Mouse (Mus musculus) hindbrain, postnatal 0 days (tissue): Measurements from ENCODE around the gene Bco2. TPM values are rescaled to one million over a fixed set of nuclear protein-coding genes. Genes with fewer than 3 reads are reported as not detected.
A peak's percentile ranks its signal among the peaks of the same experiment; 100 is the strongest.

Experiments
- ATAC-seq: fragments of 200-750 bp; cut with Nextera tagmentation; 2 replicates; pipeline ENCODE4 v1.8.0; 2017; ENCODE audit warnings: mild to moderate bottlenecking, moderate TSS enrichment, moderate library complexity
- DNase-seq: peaks from one replicate; pipeline ENCODE4 v3.0.0-alpha.2; 2015; ENCODE audit warnings: low spot score
- H3K27ac ChIP-seq: fragments of 300-500 bp; sonication (generic); 2 replicates; pipeline ENCODE4 v1.5.1; 2014; ENCODE audit warnings: mild to moderate bottlenecking
- H3K27me3 ChIP-seq: fragments of 300-500 bp; sonication (generic); 2 replicates; pipeline ENCODE4 v1.6.1; 2014; ENCODE audit warnings: low read length, mixed read lengths; ENCODE audit not compliant: insufficient read depth
- H3K36me3 ChIP-seq: fragments of 300-500 bp; sonication (generic); 2 replicates; pipeline ENCODE4 v1.6.1; 2014; ENCODE audit warnings: low read length, mixed read lengths; ENCODE audit not compliant: insufficient read depth
- H3K4me1 ChIP-seq: fragments of 300-500 bp; sonication (generic); 2 replicates; pipeline ENCODE4 v1.6.1; 2014; ENCODE audit warnings: antibody characterized with exemption, low read length, mixed read lengths; ENCODE audit not compliant: insufficient read depth
- H3K4me2 ChIP-seq: fragments of 300-500 bp; sonication (generic); 2 replicates; pipeline ENCODE4 v1.6.1; 2014; ENCODE audit warnings: low read depth, mild to moderate bottlenecking, low read length, moderate library complexity, mixed read lengths
- H3K4me3 ChIP-seq: fragments of 300-500 bp; sonication (generic); 2 replicates; pipeline ENCODE4 v1.5.1; 2014; ENCODE audit warnings: low read length
- H3K9ac ChIP-seq: fragments of 300-500 bp; sonication (generic); replicated peaks from 2 replicates; pipeline ENCODE4 v1.6.1; 2014; ENCODE audit warnings: mild to moderate bottlenecking, low read length, moderate library complexity, mixed read lengths
- H3K9me3 ChIP-seq: fragments of 300-500 bp; sonication (generic); 2 replicates; pipeline ENCODE4 v1.6.1; 2016; ENCODE audit warnings: low read length, mixed read lengths
- CTCF ChIP-seq: IDR thresholded peaks from 2 replicates; pipeline ENCODE4 v1.5.1; 2016; ENCODE audit warnings: antibody characterized with exemption, control low read depth, low read depth
- WGBS: fragments of 180-500 bp; shearing (Covaris S2); extraction: QIAGEN DNeasy Blood & Tissue Kit; methylation state at CpG from one replicate; pipeline ENCODE4 v1.1.7; 2014; 5-methylcytosine and 5-hydroxymethylcytosine counted together
- polyA plus RNA-seq: library from polyadenylated mRNA; unstranded; fragments of >200 nt; fragmentation: Nextera tagmentation; extraction: Ambion mirVana; gene quantifications from 2 replicates; pipeline ENCODE4 v1.2.1, GENCODE M21; 2015
- total RNA-seq: library from RNA; depleted of rRNA; stranded (reverse); fragments of >200 nt; gene quantifications from 2 replicates; pipeline ENCODE4 v1.2.3, GENCODE M21; 2014

Bco2 gene
- total and polyA plus RNA-seq, 2 experiments from 2014 or later, result 0.21 to 0.48 TPM

DNA sequence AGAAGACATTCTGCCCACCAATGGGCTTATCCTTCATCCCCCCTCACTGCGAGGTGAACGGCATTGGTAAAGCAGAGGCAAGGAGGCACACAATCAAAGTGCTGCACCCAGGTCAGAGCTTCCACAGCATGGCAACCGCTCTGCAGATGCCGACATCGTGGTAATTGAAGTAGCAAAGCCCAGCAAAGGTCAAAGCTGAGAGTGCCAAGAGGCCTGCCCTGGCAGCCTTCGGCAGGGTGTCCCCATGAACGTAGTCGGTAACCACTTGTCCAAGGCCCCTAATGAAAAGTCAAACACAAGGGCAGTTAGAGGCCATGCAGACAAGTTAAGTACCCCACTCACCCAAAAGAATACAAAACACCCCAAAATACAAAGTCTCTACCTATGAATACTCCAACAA, 42.0 kb upstream of the Bco2 start:
- Histone ChIP-seq H3K4me2 (no peak overlapping the region), H3K9me3 (no peaks in the 10 kb centered on the region), H3K4me3 (no peak overlapping the region), H3K27ac (no peak overlapping the region), H3K36me3 (peaks cover 45% of the 10 kb centered on the region), H3K9ac (no peak overlapping the region), H3K27me3 (no peaks in the 10 kb centered on the region), H3K4me1 (peaks cover 6% of the 10 kb centered on the region; the same call in 1 of the 2 replicates)
- no peak for TF ChIP-seq CTCF
- ATAC-seq (no peak), DNase-seq (no peak)
- 94% methylated on average over 8 of the region's 8 CpGs for WGBS

DNA sequence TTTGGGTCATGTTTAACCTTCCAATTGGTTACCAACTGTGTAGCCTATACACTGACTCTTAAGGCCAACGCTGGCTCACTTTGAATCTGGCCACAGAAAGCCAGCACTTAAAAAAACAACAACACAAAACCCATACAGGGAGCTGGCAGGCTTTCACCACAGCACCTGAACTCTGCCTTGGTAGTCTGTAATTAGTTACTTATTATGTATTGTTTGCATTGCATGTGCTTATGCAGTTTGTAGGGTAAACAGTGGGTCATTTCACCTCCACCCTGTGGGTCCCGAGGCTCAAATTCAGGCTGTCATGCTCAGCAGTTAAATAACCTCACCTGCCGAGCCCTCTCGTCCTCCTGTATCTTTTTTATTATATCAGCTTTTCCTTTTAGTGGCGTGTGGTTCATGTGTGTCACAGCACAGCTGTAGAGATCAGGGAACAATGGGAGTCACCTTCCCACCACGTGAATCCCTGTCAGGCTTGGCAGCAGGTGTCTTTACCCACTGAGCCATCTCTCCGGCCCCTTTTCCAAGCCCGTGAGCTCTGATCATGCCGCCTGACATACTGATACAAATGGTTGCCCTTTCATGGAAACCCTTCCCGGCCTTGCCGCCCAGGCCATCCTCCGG, 39.9 kb upstream of the Bco2 start:
- H3K4me1 ChIP-seq, result no peaks in the 10 kb centered on the region
- H3K4me2 ChIP-seq, result no peak overlapping the region
- TF ChIP-seq CTCF, result no peak
- no peaks in the 10 kb centered on the region for H3K9me3 ChIP-seq
- H3K9ac ChIP-seq, result no peak overlapping the region
- no peaks in the 10 kb centered on the region for H3K27me3 ChIP-seq
- peaks cover 40% of the 10 kb centered on the region for H3K36me3 ChIP-seq
- DNase-seq, result no peak
- WGBS, result 73% methylated on average over 12 of the region's 12 CpGs
- H3K27ac ChIP-seq, result no peak overlapping the region
- no peak for ATAC-seq
- H3K4me3 ChIP-seq, result no peak overlapping the region

DNA sequence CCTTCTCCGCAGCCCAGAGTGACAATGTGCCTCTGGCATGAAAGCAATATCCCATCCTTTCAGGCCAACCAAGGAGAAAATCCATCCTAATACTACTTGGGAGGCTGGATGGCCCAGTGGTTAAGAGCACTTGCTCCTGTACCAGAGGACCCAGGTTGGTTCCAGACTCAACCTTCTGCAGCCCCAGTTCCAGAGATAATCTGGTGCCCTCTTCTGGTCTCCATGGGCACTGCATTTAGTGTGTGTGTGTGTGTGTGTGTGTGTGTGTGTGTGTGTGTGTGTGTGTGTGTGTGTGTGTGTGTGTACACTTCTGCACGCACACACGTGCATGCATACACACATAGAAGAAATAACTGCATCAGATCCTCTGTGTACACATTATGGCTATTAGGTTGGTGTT, 38.6 kb upstream of the Bco2 start:
- ATAC-seq (no peak), DNase-seq (peak; percentile 25)
- Histone ChIP-seq H3K4me1 (no peaks in the 10 kb centered on the region), H3K4me3 (no peak overlapping the region), H3K27me3 (no peaks in the 10 kb centered on the region), H3K9ac (no peak overlapping the region), H3K36me3 (peaks cover 31% of the 10 kb centered on the region), H3K4me2 (no peak overlapping the region), H3K9me3 (no peaks in the 10 kb centered on the region), H3K27ac (no peak overlapping the region)
- peak; percentile 61 for TF ChIP-seq CTCF
- WGBS, result 87% methylated on average over 3 of the region's 3 CpGs

DNA sequence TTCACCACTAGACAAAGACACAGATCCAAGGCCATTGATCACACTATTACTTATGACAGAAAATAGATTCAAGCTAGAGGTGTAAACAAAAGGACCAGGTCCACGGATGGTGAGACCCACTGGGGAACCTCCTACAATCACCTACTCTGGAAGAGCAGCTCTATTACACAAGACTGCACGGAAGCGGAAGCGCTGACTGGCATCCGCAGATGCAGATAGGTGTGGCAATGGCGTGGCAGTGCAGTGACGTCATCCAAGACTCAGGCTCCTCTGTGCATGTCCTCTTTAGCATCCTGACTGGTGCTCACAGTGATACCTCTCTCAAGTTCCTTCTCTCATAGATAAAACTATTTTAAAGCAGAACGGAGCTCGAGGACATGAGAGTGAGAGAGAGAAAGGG, 38.0 kb upstream of the Bco2 start:
- Histone ChIP-seq H3K4me3 (no peak overlapping the region), H3K36me3 (peaks cover 25% of the 10 kb centered on the region), H3K9ac (no peak overlapping the region), H3K27me3 (no peaks in the 10 kb centered on the region), H3K27ac (no peak overlapping the region), H3K9me3 (no peaks in the 10 kb centered on the region), H3K4me2 (no peak overlapping the region), H3K4me1 (no peaks in the 10 kb centered on the region)
- 91% methylated on average over 9 of the region's 9 CpGs for WGBS
- TF ChIP-seq CTCF, result no peak
- DNase-seq, result no peak
- no peak for ATAC-seq

DNA sequence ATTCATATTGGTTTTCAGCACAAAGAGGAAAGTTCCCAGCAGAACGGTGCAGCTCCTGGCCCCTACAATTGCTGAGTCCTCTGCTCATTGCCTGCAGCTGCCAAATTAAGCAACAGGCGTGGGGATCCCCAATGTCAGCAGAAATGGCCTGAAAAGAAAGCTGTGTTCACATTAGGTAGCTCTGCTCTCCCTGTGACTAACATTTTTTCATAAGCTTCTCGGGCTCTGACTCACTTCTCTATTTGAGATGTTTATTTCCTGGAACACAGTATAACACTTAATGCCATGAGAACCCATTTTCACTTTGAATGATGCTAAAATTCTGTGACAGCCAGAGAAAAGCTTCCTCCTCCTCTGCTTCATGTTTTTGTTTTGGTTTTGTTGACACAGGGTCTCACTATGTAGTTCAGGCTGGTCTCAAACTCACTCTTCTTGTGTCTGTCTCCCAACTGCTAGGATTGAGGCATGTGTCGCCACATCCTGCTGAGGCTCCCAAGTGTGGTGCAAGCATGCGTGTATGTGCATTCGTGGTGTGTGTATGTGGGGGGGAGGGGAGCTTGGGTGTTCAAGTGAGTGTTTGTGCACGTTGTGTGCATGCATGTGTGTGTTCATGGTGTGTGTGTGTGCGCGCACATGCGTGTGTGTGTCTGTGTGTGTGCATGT, 36.0 kb upstream of the Bco2 start:
- Histone ChIP-seq H3K27ac (no peak overlapping the region), H3K9me3 (no peaks in the 10 kb centered on the region), H3K27me3 (no peaks in the 10 kb centered on the region), H3K36me3 (peaks cover 8% of the 10 kb centered on the region; the same call in 1 of the 2 replicates), H3K4me1 (no peaks in the 10 kb centered on the region), H3K9ac (no peak overlapping the region), H3K4me2 (no peak overlapping the region), H3K4me3 (no peak overlapping the region)
- no peak for TF ChIP-seq CTCF
- WGBS, result 74% methylated on average over 10 of the region's 10 CpGs
- ATAC-seq, result no peak
- DNase-seq, result no peak

DNA sequence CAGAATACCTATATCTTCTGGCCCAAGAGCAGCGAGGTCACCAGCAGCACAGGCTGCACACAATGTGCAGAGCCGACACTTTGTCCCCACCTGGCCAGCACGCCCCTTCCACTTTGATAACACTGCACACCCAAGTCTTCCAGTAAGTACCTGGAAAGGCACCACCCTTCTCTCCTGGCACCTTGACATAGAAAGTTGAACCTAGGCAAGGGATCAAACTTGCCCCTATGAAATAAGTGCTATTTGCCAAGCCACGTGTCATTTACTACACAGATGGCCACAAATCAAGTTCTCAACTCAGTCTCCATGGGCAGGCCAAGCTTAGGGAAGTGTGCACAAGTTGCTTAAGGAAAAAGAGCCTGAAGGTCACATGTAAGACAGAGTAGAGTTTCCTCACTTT, 32.0 kb upstream of the Bco2 start:
- 78% methylated on average over 4 of the region's 4 CpGs for WGBS
- Histone ChIP-seq H3K27me3 (no peaks in the 10 kb centered on the region), H3K4me1 (no peaks in the 10 kb centered on the region), H3K36me3 (no peaks in the 10 kb centered on the region), H3K9ac (no peak overlapping the region), H3K9me3 (no peaks in the 10 kb centered on the region), H3K4me2 (no peak overlapping the region), H3K4me3 (no peak overlapping the region), H3K27ac (no peak overlapping the region)
- DNase-seq, result no peak
- ATAC-seq, result no peak
- no peak for TF ChIP-seq CTCF

DNA sequence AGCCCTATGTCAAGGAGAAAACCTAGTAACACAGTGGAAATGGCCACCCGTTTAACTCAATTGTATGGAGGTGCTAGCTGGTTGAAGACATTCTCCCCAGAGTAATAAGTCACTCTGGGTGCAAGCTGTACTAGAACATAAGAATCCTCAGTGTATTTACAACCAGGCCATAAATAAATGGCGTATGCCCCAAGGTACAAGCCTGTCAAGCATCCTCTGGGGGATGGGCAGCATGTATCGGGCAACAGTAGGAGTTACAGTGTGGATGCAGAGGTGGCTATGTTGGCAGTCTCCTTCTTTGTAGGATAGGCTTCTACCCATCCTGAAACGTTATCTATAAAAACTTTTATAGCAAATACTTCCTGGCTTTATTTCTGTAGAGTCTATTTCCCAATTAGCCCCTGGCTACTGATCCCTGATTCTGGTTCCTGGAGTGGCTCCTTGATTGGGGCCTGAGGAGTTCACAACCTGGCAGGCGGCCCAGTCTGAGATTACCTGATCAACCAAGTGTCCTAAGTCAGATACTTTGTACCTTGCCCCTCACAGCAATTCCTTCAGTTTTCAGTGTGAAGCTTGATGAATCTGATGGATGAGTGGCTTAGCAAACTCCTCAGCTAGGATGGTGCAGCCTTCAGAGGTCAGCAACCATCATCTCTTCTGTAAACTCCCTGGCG, 30.3 kb upstream of the Bco2 start:
- H3K9me3 ChIP-seq, result no peaks in the 10 kb centered on the region

More for the DNA sequence above, 30.3 kb upstream of the Bco2 start:
- Histone ChIP-seq H3K4me2 (no peak overlapping the region), H3K9ac (no peak overlapping the region), H3K36me3 (no peaks in the 10 kb centered on the region), H3K4me1 (no peaks in the 10 kb centered on the region), H3K27me3 (no peaks in the 10 kb centered on the region), H3K27ac (no peak overlapping the region), H3K4me3 (no peak overlapping the region)
- TF ChIP-seq CTCF, result no peak
- no peak for ATAC-seq
- WGBS, result 90% methylated on average over 6 of the region's 6 CpGs
- no peak for DNase-seq
